Mouse (Mus musculus) natural killer cell, adult 2 months (primary cell): ENCODE results near the gene Wap.

Experiments
- DNase-seq, 2 experiments: peaks; one replicate each; pipeline ENCODE4 v3.0.0; 2022; ENCODE audit warnings: low spot score in 2 of 2

The Wap gene

DNA sequence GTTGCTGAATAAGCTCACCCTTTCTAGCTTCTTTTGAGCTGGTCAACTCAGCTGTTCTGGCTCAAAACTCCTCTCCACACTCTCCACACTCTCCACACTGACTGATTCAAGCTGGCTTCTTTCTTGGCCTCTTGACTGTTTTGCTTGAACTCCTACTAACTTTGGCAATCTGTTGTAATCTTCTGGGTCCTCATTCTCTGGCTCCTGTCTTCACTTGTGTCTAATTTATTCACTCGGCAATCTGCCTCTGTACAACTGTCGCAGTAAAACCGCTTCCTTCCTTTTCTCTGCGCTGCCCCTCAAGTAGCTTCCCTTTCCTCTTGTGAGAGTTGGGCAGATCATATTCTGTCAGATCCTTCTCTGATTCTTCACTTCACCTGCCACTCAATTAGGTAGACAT is 10.7 kb downstream of the Wap start:
- DNase-seq: peak; percentile 50 to 61

DNA sequence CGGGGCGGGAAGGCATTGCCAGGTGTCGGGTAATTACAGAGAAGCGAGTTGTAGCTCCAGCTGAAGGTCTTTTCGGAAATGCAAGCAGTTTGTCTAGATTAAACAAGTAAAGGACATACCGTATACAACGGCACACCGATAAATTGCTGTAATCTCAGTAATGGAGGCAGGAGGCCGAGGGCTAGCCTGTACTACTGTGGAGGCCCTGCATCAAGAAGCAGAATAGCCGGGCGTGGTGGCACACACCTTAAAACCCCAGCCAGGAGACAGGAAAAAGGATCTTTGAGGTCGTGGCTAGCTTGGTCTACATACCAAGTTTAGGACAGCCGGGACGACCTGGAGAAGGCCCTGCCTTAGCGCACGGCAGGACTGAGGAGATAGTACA is 12.1 kb downstream of the Wap start:
- DNase-seq: no peak

GRCm38 (mm10) chr11:6625478-6626387 is 12.7 kb downstream of the Wap start, which contains the start of gene Tbrg4:
Gene Tbrg4 (minus strand): TSS chr11:6626067.
- DNase-seq: peak; percentile 87 to 90

- no peak for DNase-seq
Measured at GRCm38 (mm10) chr11:6624619-6625382, 13.6 kb downstream of the Wap start.

GRCm38 (mm10) chr11:6623704-6624103 is 14.7 kb downstream of the Wap start:
- DNase-seq: no peak

GRCm38 (mm10) chr11:6615250-6616205 is 22.9 kb downstream of the Wap start:
- DNase-seq: no peak

DNA sequence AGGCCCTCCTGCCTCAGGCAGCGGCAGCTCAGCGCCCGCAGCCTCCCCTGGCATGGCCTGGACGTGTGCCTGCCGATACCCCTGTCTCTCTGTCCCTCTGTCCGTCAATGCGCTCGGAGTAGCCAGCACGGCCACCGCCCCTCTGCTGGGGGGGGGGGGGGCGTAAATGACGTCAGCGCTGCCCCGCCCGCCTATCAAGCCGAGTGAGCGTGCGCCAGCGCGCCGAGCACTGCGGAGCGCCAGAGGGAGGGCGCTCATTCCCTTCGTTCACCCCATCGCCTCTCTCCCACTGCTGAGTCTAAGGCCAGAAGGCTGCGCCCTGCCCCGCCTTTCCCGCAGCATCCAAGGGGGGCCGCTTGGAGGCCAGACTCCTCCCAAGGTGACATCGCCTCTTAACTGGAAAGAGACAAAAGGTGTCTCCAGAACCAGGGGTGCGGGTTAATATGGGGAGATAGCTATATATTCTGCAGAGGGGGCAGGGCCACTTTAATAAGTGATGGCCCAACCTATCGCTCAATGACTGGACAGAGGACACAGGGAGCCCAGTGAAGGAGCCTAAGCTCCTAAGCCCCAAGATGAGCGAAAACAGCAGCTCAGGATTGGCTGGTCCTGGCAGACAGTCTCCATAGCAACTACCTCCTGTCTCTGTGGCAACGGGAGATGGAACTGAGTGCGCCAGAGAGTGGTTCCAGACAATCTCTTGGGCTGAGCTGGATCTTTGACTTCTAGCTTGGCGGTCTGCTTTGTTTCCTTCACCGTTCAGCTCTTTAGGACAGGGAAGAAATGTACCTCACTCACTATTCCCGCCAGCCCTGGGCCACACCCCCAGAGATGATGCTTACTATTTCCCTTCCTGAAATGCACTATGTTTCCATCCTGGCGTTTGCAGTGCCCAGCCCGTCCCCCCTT is 32.7 kb downstream of the Wap start, which contains the start of gene Nacad:
Nacad (minus strand) TSS at position 563 of the 909 bp plus-strand sequence.
- DNase-seq: no peak

- no peak for DNase-seq
Measured at GRCm38 (mm10) chr11:6605021-6605481, 33.4 kb downstream of the Wap start.

GRCm38 (mm10) chr11:6604604-6604936 is 33.9 kb downstream of the Wap start:
- no peak for DNase-seq

- DNase-seq: peak in 1 of 2 experiments; percentile 18
Measured at GRCm38 (mm10) chr11:6603887-6604603, 34.4 kb downstream of the Wap start.

DNA sequence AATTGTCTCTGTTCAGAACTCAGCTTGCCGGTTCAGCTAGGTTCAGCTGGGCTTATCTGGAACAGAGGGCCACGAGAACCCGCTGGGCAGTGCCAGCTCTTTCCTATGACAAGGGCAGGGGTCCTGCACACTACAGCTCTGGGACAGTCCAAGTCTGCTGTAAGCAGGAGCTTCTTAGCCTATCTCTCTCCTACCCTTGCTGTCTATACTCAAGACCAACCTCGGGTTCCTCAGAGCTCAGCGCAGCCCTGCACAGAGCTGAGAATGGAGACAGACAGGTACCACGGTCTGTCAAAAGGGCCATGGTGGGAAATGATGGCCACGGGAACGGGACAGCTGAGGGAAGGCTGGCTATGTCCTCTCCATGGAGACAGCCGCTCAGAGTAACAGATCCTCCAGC is 35.2 kb downstream of the Wap start:
- DNase-seq: no peak

- no peak for DNase-seq
Measured at GRCm38 (mm10) chr11:6602662-6603061, 35.8 kb downstream of the Wap start.

DNA sequence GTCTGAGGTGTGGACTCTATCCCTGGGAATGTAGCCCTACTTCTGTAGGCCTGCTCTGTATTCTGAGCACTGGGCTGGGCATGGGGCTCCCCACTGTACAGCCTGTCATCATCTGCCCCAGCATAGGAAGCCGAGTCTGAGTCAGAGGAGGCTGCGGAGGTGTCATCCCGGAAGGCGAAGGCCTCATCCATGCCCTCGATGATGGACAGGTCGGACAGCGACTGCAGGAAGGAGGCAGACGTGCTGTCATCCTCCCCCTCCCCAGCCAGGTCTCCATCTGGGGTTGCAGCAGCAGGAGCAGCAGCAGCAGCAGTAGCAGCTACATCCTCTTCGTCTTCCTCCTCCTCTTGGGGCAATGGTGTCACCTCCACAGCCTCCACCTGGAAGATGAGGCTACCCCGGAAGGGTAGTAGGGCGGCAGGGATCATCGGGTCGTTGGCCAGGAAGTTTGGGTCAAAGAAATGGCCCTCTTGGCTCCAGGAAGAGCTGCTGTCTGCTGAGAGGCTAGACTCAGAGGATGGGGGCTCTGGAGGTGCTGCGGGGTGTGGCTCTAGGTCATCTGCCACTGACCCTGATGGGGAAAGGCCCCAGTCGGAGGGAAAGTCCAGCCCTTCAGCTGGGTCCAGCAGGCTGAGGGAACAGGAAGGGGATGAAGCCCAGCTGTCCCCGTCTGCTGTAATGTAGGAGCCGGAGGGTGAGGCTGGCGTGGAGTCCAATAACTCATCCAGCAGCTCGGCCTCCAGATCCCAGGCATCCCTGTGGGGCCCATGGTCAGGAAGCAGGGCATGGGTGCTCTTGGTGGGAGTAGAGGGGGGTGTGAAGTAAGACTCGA is 36.6 kb downstream of the Wap start:
- no peak for DNase-seq

GRCm38 (mm10) chr11:6600284-6600944 is 38.0 kb downstream of the Wap start:
- DNase-seq: no peak

- no peak for DNase-seq
Measured at GRCm38 (mm10) chr11:6599831-6600230, 38.6 kb downstream of the Wap start.

GRCm38 (mm10) chr11:6599011-6599681 is 39.3 kb downstream of the Wap start:
- no peak for DNase-seq

- no peak for DNase-seq
Measured at GRCm38 (mm10) chr11:6598191-6598889, 40.1 kb downstream of the Wap start.
